Mouse (Mus musculus): ENCODE data around the gene Itpr3. TPM values are rescaled to one million over a fixed set of nuclear protein-coding genes. Genes with fewer than 3 reads are reported as not detected.

Itpr3 gene
- polyA plus RNA-seq, 1 experiment, result 12.5 TPM

GRCm38 (mm10) chr17:27133551-27134141 is 76.5 kb downstream of the Itpr3 start, which contains the start of gene Uqcc2:
Gene Uqcc2 (minus strand): TSS chr17:27133916.
- Histone ChIP-seq H3K4me3 (replicated peaks; ENCODE audit: control insufficient read depth, low read depth, low read length) (peak within 1 kb of the TSS; percentile 80), H3K4me1 (ENCODE audit: control insufficient read depth, insufficient read depth, low read length) (peaks cover 5% of the 10 kb centered on the region; the same call in 1 of the 2 replicates), H3K27ac (ENCODE audit: control insufficient read depth, insufficient read depth, low read depth, low read length, poor library complexity) (peak within 1 kb of the TSS; percentile 81)
- under 1% methylated on average over 46 of the region's 46 CpGs for WGBS
- TF ChIP-seq POLR2A (IDR thresholded peaks at IDR 0.05; ENCODE audit: borderline replicate concordance, control insufficient read depth, low read depth, low read length), result peak; percentile 55; the same call in 1 of the 2 replicates
- TF ChIP-seq CTCF (IDR thresholded peaks at IDR 0.05; ENCODE audit: control insufficient read depth, insufficient read depth, low read length), result peak; percentile 69

GRCm38 (mm10) chr17:27134187-27134586 is 77.1 kb downstream of the Itpr3 start:
- H3K27ac ChIP-seq (ENCODE audit: control insufficient read depth, insufficient read depth, low read depth, low read length, poor library complexity), result peak overlapping the region; percentile 81; the same call in 1 of the 2 replicates
- 17% methylated on average over 9 of the region's 9 CpGs for WGBS
- H3K4me1 ChIP-seq (ENCODE audit: control insufficient read depth, insufficient read depth, low read length), result peaks cover 5% of the 10 kb centered on the region; the same call in 1 of the 2 replicates
- H3K4me3 ChIP-seq (replicated peaks; ENCODE audit: control insufficient read depth, low read depth, low read length), result peak overlapping the region; percentile 80
- TF ChIP-seq CTCF (IDR thresholded peaks at IDR 0.05; ENCODE audit: control insufficient read depth, insufficient read depth, low read length), result no peak
- no peak for TF ChIP-seq POLR2A (IDR thresholded peaks at IDR 0.05; ENCODE audit: borderline replicate concordance, control insufficient read depth, low read depth, low read length)

- TF ChIP-seq POLR2A (IDR thresholded peaks at IDR 0.05; ENCODE audit: borderline replicate concordance, control insufficient read depth, low read depth, low read length), result no peak
- no peak for TF ChIP-seq CTCF (IDR thresholded peaks at IDR 0.05; ENCODE audit: control insufficient read depth, insufficient read depth, low read length)
- 28% methylated on average over 3 of the region's 3 CpGs for WGBS
- H3K4me1 ChIP-seq (ENCODE audit: control insufficient read depth, insufficient read depth, low read length), result peaks cover 5% of the 10 kb centered on the region; the same call in 1 of the 2 replicates
- no peak overlapping the region for H3K27ac ChIP-seq (ENCODE audit: control insufficient read depth, insufficient read depth, low read depth, low read length, poor library complexity)
- H3K4me3 ChIP-seq (replicated peaks; ENCODE audit: control insufficient read depth, low read depth, low read length), result no peak overlapping the region
Observed at GRCm38 (mm10) chr17:27134715-27135114, 77.6 kb downstream of the Itpr3 start.

GRCm38 (mm10) chr17:27138396-27138795 is 81.3 kb downstream of the Itpr3 start:
- TF ChIP-seq POLR2A (IDR thresholded peaks at IDR 0.05; ENCODE audit: borderline replicate concordance, control insufficient read depth, low read depth, low read length), result no peak
- TF ChIP-seq CTCF (IDR thresholded peaks at IDR 0.05; ENCODE audit: control insufficient read depth, insufficient read depth, low read length), result no peak
- peaks cover 2% of the 10 kb centered on the region; the same call in 1 of the 2 replicates for H3K4me1 ChIP-seq (ENCODE audit: control insufficient read depth, insufficient read depth, low read length)
- H3K4me3 ChIP-seq (replicated peaks; ENCODE audit: control insufficient read depth, low read depth, low read length), result no peak overlapping the region
- H3K27ac ChIP-seq (ENCODE audit: control insufficient read depth, insufficient read depth, low read depth, low read length, poor library complexity), result no peak overlapping the region
- 81% methylated on average over 9 of the region's 9 CpGs for WGBS

- TF ChIP-seq POLR2A (IDR thresholded peaks at IDR 0.05; ENCODE audit: borderline replicate concordance, control insufficient read depth, low read depth, low read length) (no peak), CTCF (IDR thresholded peaks at IDR 0.05; ENCODE audit: control insufficient read depth, insufficient read depth, low read length) (no peak)
- Histone ChIP-seq H3K27ac (ENCODE audit: control insufficient read depth, insufficient read depth, low read depth, low read length, poor library complexity) (no peak overlapping the region), H3K4me3 (replicated peaks; ENCODE audit: control insufficient read depth, low read depth, low read length) (no peak overlapping the region), H3K4me1 (ENCODE audit: control insufficient read depth, insufficient read depth, low read length) (no peaks in the 10 kb centered on the region)
- 79% methylated on average over 6 of the region's 7 CpGs for WGBS
Observed at GRCm38 (mm10) chr17:27139304-27139703, 82.2 kb downstream of the Itpr3 start.

GRCm38 (mm10) chr17:27140262-27140661 is 83.2 kb downstream of the Itpr3 start:
- Histone ChIP-seq H3K4me3 (replicated peaks; ENCODE audit: control insufficient read depth, low read depth, low read length) (no peak overlapping the region), H3K27ac (ENCODE audit: control insufficient read depth, insufficient read depth, low read depth, low read length, poor library complexity) (no peak overlapping the region), H3K4me1 (ENCODE audit: control insufficient read depth, insufficient read depth, low read length) (no peaks in the 10 kb centered on the region)
- WGBS, result 84% methylated on average over 9 of the region's 9 CpGs
- TF ChIP-seq CTCF (IDR thresholded peaks at IDR 0.05; ENCODE audit: control insufficient read depth, insufficient read depth, low read length) (no peak), POLR2A (IDR thresholded peaks at IDR 0.05; ENCODE audit: borderline replicate concordance, control insufficient read depth, low read depth, low read length) (no peak)

- no peak overlapping the region for H3K27ac ChIP-seq (ENCODE audit: control insufficient read depth, insufficient read depth, low read depth, low read length, poor library complexity)
- no peak for TF ChIP-seq POLR2A (IDR thresholded peaks at IDR 0.05; ENCODE audit: borderline replicate concordance, control insufficient read depth, low read depth, low read length)
- TF ChIP-seq CTCF (IDR thresholded peaks at IDR 0.05; ENCODE audit: control insufficient read depth, insufficient read depth, low read length), result no peak
- 61% methylated on average over 10 of the region's 10 CpGs for WGBS
- no peaks in the 10 kb centered on the region for H3K4me1 ChIP-seq (ENCODE audit: control insufficient read depth, insufficient read depth, low read length)
- no peak overlapping the region for H3K4me3 ChIP-seq (replicated peaks; ENCODE audit: control insufficient read depth, low read depth, low read length)
Observed at GRCm38 (mm10) chr17:27141971-27142450, 84.9 kb downstream of the Itpr3 start.

- 48% methylated on average over 4 of the region's 4 CpGs for WGBS
- H3K4me1 ChIP-seq (ENCODE audit: control insufficient read depth, insufficient read depth, low read length), result no peaks in the 10 kb centered on the region
- TF ChIP-seq POLR2A (IDR thresholded peaks at IDR 0.05; ENCODE audit: borderline replicate concordance, control insufficient read depth, low read depth, low read length), result no peak
- no peak for TF ChIP-seq CTCF (IDR thresholded peaks at IDR 0.05; ENCODE audit: control insufficient read depth, insufficient read depth, low read length)
- no peak overlapping the region for H3K4me3 ChIP-seq (replicated peaks; ENCODE audit: control insufficient read depth, low read depth, low read length)
- H3K27ac ChIP-seq (ENCODE audit: control insufficient read depth, insufficient read depth, low read depth, low read length, poor library complexity), result no peak overlapping the region
Observed at GRCm38 (mm10) chr17:27144152-27144551, 87.0 kb downstream of the Itpr3 start.

Measured in bone marrow, adult 2 months (tissue).